Mouse (Mus musculus) left cerebral cortex, postnatal 4 days (tissue): ENCODE results near the gene Slc16a9. TPM values are rescaled to one million over a fixed set of nuclear protein-coding genes. Genes with fewer than 3 reads are reported as not detected.

Experiments used
- DNase-seq: peaks from one replicate; pipeline ENCODE4 v3.0.0-alpha.2; 2022
- intact Hi-C: fragments of 180-260 bp; cut with DNase I; formaldehyde crosslinking; loops from one replicate; pipeline ENCODE4 v1.15.1; 2025
- total RNA-seq, 2 experiments: library from RNA; stranded (reverse); gene quantifications; 2 replicates each; pipeline ENCODE4 v1.2.3; 2021

The Slc16a9 gene
- total RNA-seq, 2 experiments from 2014 or later = 3.7 to 4.7 TPM

- DNase-seq = peak; percentile 72
- intact Hi-C loops = loop anchor here (10.0 kb wide), 5 partner anchors 122 to 642 kb away; partner anchors contain the start of gene Ccdc6
Measured at GRCm38 (mm10) chr10:70296531-70297366, 51.8 kb downstream of the Slc16a9 start.

- intact Hi-C loops = loop anchor here (10.0 kb wide), 5 partner anchors 124 to 644 kb away; partner anchors contain the start of gene Ccdc6
- DNase-seq = no peak
Measured at GRCm38 (mm10) chr10:70299118-70299517, 54.2 kb downstream of the Slc16a9 start.

- DNase-seq = no peak
- intact Hi-C loops = loop anchor here (10.0 kb wide), 5 partner anchors 125 to 645 kb away; partner anchors contain the start of gene Ccdc6
Measured at GRCm38 (mm10) chr10:70299653-70300052, 54.8 kb downstream of the Slc16a9 start.

- intact Hi-C loops = no loop called here
- DNase-seq = no peak
Measured at GRCm38 (mm10) chr10:70301190-70301589, 56.3 kb downstream of the Slc16a9 start.

- DNase-seq = peak; percentile 21
- intact Hi-C loops = no loop called here
Measured at GRCm38 (mm10) chr10:70303203-70303602, 58.3 kb downstream of the Slc16a9 start.

GRCm38 (mm10) chr10:70305683-70306082, 60.8 kb downstream of the Slc16a9 start:
- no peak for DNase-seq
- intact Hi-C loops = no loop called here

GRCm38 (mm10) chr10:70309416-70309815, 64.5 kb downstream of the Slc16a9 start:
- intact Hi-C loops = no loop called here
- no peak for DNase-seq

- intact Hi-C loops = loop anchor here (10.0 kb wide), 1 partner anchor 914 kb away; no protein-coding TSS in a partner anchor
- DNase-seq = no peak
Measured at GRCm38 (mm10) chr10:70310646-70311045, 65.7 kb downstream of the Slc16a9 start.

- intact Hi-C loops = loop anchor here (5.0 to 10.0 kb wide), 3 partner anchors 246 to 909 kb away; no protein-coding TSS in a partner anchor
Measured at GRCm38 (mm10) chr10:70315895-70316294, 71.0 kb downstream of the Slc16a9 start.

GRCm38 (mm10) chr10:70316856-70317255, 72.0 kb downstream of the Slc16a9 start:
- no peak for DNase-seq
- intact Hi-C loops = loop anchor here (5.0 to 10.0 kb wide), 3 partner anchors 245 to 908 kb away; no protein-coding TSS in a partner anchor

More at GRCm38 (mm10) chr10:70315895-70316294, 71.0 kb downstream of the Slc16a9 start:
- no peak for DNase-seq

GRCm38 (mm10) chr10:70317394-70317965, 72.6 kb downstream of the Slc16a9 start:
- intact Hi-C loops = loop anchor here (5.0 to 10.0 kb wide), 3 partner anchors 245 to 907 kb away; no protein-coding TSS in a partner anchor
- DNase-seq = no peak

GRCm38 (mm10) chr10:70318630-70319029, 73.7 kb downstream of the Slc16a9 start:
- intact Hi-C loops = loop anchor here (5.0 to 10.0 kb wide), 3 partner anchors 244 to 906 kb away; no protein-coding TSS in a partner anchor
- peak; percentile 19 for DNase-seq

GRCm38 (mm10) chr10:70325518-70325917, 80.6 kb downstream of the Slc16a9 start:
- DNase-seq = no peak
- intact Hi-C loops = no loop called here

GRCm38 (mm10) chr10:70327331-70327730, 82.4 kb downstream of the Slc16a9 start:
- DNase-seq = peak; percentile 51
- intact Hi-C loops = no loop called here

- intact Hi-C loops = no loop called here
Measured at GRCm38 (mm10) chr10:70328139-70328538, 83.2 kb downstream of the Slc16a9 start.

More at GRCm38 (mm10) chr10:70328139-70328538, 83.2 kb downstream of the Slc16a9 start:
- peak; percentile 20 for DNase-seq

Other genes with a start within 250 kb of the Slc16a9 start
- gene Ccdc6, start 148.0 kb upstream of the Slc16a9 start, total RNA-seq = 10 to 100 TPM; 68.1 to 70.5 TPM
- gene Mrln, start 40.4 kb upstream of the Slc16a9 start, total RNA-seq = 1 to 10 TPM in 1 of 2 experiments, not detected in 1; 1.1 TPM
- 10 to 100 TPM; 41.3 to 42.4 TPM for gene Fam13c, start 195.4 kb downstream of the Slc16a9 start, total RNA-seq